Mouse (Mus musculus): ENCODE results near the gene Helz.
"Not testable (repeated sequence)": the region's sequence is repeated elsewhere in the genome, so short reads cannot be mapped to it uniquely, and the experiment has no call there.

The Helz gene

GRCm38 (mm10) chr11:107547351-107548203 lies at the start of gene Helz:
TSS of gene Helz (plus strand) at chr11:107547930.
- DNase-seq (ENCODE audit: low spot score in 2 of 2), result peak; percentile 53 to 57

GRCm38 (mm10) chr11:107502801-107503200 lies 44.9 kb upstream of the Helz start:
- no peak for DNase-seq (ENCODE audit: low spot score in 2 of 2)

DNA sequence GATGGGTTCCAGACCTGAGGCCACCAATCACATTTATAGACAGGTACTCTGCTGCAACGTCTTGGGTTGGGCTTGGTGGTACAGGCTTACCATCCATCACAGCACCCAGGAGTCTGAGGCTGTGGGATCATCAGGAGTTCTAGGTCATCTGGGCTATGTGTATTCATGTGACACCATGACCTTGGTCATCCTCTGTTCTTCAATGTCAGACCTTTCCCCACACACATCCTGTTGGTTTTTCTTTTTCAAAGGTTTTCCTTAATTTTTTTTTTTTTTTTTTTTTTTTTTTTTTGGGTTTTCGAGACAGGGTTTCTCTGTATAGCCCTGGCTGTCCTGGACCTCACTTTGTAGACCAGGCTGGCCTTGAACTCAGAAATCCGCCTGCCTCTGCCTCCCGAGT lies 43.4 kb upstream of the Helz start:
- DNase-seq (ENCODE audit: low spot score in 2 of 2), result not testable (repeated sequence)

DNA sequence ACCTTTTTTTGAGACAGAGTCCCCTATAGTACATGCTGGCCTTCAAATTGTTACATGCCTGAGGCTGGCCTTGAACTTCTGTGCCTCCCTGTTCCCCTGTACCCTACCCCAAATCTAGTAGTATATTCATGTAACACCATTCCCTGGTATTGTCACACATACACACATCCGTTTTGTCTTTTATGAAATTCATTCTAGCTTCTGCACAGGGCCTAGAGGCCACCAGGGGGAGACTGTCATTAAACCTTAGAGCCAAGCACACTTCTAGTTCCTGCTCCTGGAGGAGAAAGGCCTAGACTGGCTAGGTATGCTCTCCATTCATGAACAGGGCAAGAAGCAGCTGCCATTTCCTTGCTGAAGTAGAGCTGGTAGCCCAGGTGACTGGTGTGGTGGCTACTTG lies 41.5 kb upstream of the Helz start:
- DNase-seq (ENCODE audit: low spot score in 2 of 2), result peak in 1 of 2 experiments; percentile 20

DNA sequence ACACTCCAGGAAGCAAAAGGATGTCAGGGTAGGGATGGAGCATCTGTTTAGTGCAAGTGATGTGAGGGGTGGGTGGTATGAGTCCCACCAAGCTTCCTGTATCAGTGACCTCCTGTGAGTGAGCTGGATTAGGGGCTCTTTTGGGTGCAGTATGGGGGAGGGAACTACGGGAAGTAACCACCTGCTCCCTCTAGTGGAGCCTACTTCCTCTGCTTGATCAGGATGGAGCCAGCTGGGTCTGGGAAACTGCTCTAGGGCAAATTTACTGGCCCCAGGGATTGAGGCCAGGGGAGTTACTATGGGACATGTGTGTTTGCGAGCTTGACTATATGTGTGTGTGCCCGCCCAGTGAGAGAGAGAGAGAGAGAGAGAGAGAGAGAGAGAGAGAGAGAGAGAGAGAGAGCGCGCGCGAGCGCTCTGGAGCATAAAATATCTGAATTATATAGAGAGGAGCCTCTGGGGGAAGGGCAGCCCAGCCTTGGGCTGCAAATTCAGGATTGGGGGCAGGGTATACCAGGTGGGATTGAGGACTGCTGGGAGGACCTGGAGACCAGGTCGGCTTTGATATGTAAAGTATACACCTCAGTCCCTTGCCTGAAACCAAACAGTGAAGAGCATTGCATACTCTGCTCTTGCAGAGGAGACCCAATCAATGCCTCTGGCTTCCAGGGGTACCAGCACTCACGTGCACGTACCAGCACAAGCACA lies 37.9 kb upstream of the Helz start:
- no peak for DNase-seq (ENCODE audit: low spot score in 2 of 2)

GRCm38 (mm10) chr11:107510362-107511269 lies 37.1 kb upstream of the Helz start:
- no peak for DNase-seq (ENCODE audit: low spot score in 2 of 2)

DNA sequence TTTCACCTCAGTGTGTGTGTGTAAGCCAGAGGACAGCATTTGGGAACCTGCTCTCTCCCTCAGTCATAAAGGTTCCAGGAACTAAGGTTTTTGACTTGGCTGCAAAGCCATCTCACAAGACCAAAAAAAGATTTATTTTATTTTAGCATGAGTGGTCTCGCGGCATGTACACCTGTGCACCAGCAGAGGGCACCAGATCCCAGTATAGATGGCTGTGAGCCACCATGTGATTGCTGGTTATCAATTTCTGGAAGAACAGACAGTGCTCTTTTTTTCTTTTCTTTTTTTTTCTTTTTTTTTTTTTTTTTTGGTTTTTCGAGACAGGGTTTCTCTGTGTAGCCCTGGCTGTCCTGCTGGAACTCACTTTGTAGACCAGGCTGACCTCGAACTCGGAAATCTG lies 35.8 kb upstream of the Helz start:
- peak; percentile 44 to 66 for DNase-seq (ENCODE audit: low spot score in 2 of 2)

- DNase-seq (ENCODE audit: low spot score in 2 of 2), result no peak
Measured at GRCm38 (mm10) chr11:107513047-107513446, 34.7 kb upstream of the Helz start.

DNA sequence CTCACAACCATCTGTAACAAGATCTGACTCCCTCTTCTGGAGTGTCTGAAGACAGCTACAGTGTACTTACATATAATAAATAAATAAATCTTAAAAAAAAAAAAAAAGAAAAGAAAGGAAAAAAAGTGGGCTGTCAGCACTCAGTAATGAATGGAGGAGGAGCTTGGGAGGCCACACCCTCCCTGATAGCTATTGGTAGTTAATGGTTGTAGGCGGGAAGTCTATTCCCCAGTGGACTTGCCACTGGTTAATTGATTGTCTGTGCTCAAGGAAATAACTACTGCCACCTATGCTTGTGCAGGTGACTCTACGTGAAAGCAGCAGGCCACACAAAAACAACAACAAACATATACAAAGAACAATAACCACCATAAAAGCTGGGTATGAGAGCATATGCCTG lies 31.3 kb upstream of the Helz start:
- no peak for DNase-seq (ENCODE audit: low spot score in 2 of 2)

- DNase-seq (ENCODE audit: low spot score in 2 of 2), result no peak
Measured at GRCm38 (mm10) chr11:107518645-107519429, 28.9 kb upstream of the Helz start.

- DNase-seq (ENCODE audit: low spot score in 2 of 2), result no peak
Measured at GRCm38 (mm10) chr11:107521153-107521552, 26.6 kb upstream of the Helz start.

DNA sequence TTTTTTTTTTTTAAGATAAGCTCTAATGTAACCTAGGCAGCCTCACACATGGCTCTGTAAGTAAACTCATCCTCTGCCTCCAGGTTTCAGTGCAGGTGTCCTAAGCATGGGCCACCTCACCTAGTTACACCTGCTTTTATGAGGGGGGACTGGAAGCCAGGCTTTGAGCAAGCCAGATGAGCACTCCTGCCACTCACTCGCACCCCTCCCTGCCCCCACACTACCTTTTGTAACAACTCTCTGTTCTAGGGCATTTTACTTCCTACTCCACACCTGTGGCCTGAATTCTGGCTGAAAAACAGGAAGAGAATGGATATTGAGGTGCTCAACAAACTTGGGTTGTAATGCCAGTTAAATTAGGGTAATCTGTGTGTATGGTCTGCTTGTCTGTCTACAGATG lies 22.8 kb upstream of the Helz start:
- no peak for DNase-seq (ENCODE audit: low spot score in 2 of 2)

DNA sequence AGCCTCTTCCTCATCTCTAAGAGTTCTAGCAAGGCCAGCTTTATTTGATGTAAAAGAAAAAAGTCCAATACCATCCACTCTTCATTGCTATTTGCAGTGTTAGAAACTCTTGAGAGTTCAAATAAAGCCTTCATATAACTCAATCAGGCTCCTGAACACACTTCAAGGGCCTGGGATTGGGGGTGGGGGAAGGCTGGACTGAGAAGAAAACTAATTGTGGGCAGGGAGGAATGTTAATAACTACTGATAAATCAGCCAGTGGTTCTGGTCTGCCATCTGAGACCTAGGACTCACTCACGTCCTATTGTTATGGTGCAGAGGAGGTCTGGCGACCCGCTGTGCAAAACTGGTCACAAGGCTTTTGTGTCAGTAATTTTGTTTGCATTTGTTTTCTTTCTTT lies 20.1 kb upstream of the Helz start:
- no peak for DNase-seq (ENCODE audit: low spot score in 2 of 2)

DNA sequence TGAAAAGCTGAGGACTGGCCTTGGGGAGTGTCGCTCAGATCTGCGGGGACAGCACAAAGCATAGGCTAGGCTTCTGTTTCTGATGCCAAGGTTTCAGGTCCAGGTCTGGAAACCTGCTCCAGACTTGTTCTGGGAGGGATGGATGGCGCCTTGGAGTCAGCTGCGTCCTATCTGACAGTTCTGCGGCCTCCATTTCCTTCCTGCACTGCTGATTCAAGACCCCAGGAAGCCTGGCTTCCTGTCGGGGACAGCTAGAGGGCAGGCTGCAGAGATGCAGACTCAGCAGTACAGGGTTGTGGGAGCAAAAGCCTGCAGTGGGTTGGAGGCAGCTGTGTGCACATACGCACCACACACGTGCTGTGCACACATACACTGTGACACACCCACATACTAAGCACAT lies 18.4 kb upstream of the Helz start:
- DNase-seq (ENCODE audit: low spot score in 2 of 2), result peak; percentile 14 to 21

DNA sequence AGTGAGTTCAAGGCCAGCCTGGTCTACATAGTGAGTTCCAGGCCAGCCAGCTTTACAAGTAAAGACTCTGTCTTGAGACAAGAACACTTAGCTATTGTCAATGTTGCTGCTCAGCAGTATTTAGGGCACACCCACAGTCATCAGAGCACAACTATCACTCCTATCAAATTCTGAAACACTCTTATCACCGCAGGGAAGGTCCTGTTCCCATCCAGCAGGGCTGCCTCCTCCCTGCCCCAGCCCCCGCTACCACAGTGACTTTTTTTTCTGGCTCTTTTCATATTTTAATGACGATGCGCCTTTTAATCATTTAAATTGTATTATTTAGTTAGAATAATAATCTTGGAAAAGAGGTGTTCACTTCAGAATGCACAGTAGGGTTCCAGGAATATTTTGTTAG lies 16.3 kb upstream of the Helz start:
- no peak for DNase-seq (ENCODE audit: low spot score in 2 of 2)

GRCm38 (mm10) chr11:107532271-107532670 lies 15.5 kb upstream of the Helz start:
- DNase-seq (ENCODE audit: low spot score in 2 of 2), result no peak

GRCm38 (mm10) chr11:107538994-107539393 lies 8.7 kb upstream of the Helz start:
- DNase-seq (ENCODE audit: low spot score in 2 of 2), result no peak

DNA sequence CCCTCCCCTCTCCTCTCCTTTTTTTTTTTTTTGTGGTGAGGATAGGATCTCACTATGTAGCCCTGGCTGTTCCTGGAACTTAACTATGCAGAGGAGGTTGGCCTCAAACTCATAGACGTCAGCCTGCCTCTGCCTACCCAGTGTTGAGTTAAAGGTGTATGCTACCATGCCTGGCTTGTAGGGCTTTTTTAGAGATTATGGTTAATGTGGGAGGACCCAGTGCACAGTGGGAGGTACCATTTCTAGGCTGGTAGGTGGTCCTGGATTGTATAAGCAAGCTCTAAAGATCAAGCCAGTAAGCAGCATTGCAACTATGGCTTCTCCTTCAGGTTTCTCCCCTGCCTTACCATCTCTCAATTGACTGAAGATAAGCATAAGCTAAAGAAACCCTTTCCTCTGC lies 7.4 kb upstream of the Helz start:
- no peak for DNase-seq (ENCODE audit: low spot score in 2 of 2)

GRCm38 (mm10) chr11:107545747-107546476 lies 1.8 kb upstream of the Helz start:
- DNase-seq (ENCODE audit: low spot score in 2 of 2), result no peak

DNA sequence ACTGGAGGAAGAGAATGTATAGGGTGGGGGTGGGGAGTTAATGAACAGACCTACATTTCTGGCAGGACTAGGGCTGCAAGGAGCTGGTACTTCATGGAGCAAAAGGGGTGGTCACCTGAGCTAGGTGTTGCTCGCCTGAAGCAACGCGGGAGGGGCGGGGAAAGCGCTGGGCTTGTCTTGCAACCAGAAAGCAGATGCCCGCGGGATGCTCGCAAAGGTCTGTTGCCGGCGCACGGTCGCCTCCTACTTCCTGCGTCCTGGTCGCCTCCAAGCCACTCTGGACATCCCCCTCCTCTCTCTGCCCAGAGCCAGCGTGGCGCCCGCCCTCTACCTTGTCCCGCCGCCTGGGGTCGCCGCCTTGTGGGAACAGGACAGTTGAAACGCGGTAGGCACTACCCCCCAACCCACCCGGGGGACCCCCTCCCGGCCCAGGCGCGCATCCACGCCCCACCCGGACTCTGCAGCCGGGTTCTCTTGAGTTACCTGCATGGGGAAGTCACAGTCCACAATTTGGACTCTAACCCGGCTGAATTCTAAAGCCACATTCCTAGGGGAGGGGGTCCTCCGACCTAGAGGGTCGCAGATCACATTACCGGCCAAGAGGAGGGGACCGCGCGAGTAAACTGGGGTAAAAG lies 946 bp upstream of the Helz start:
- peak; percentile 20 to 29 for DNase-seq (ENCODE audit: low spot score in 2 of 2)

Data from natural killer cell, adult 2 months (primary cell).